Mouse (Mus musculus): ENCODE results near the gene Rasl11b.

Rasl11b gene

GRCm38 (mm10) chr5:74194841-74195613, at the start of gene Rasl11b:
TSS of gene Rasl11b (plus strand) at chr5:74195286.
- DNase-seq (ENCODE audit: low read depth) = no peak

- DNase-seq (ENCODE audit: low read depth) = no peak
Observed at GRCm38 (mm10) chr5:74147631-74148030, 47.5 kb upstream of the Rasl11b start.

- no peak for DNase-seq (ENCODE audit: low read depth)
Observed at GRCm38 (mm10) chr5:74149975-74150374, 45.1 kb upstream of the Rasl11b start.

- no peak for DNase-seq (ENCODE audit: low read depth)
Observed at GRCm38 (mm10) chr5:74151774-74152173, 43.3 kb upstream of the Rasl11b start.

GRCm38 (mm10) chr5:74155860-74156351, 39.2 kb upstream of the Rasl11b start:
- no peak for DNase-seq (ENCODE audit: low read depth)

- no peak for DNase-seq (ENCODE audit: low read depth)
Observed at GRCm38 (mm10) chr5:74158929-74159632, 36.0 kb upstream of the Rasl11b start.

GRCm38 (mm10) chr5:74159906-74160305, 35.2 kb upstream of the Rasl11b start:
- peak; percentile 49 for DNase-seq (ENCODE audit: low read depth)

GRCm38 (mm10) chr5:74160349-74160748, 34.7 kb upstream of the Rasl11b start:
- DNase-seq (ENCODE audit: low read depth) = no peak

- no peak for DNase-seq (ENCODE audit: low read depth)
Observed at GRCm38 (mm10) chr5:74161297-74161926, 33.7 kb upstream of the Rasl11b start.

GRCm38 (mm10) chr5:74162013-74162412, 33.1 kb upstream of the Rasl11b start:
- DNase-seq (ENCODE audit: low read depth) = no peak

- no peak for DNase-seq (ENCODE audit: low read depth)
Observed at GRCm38 (mm10) chr5:74163141-74163540, 31.9 kb upstream of the Rasl11b start.

- no peak for DNase-seq (ENCODE audit: low read depth)
Observed at GRCm38 (mm10) chr5:74164547-74164946, 30.5 kb upstream of the Rasl11b start.

- no peak for DNase-seq (ENCODE audit: low read depth)
Observed at GRCm38 (mm10) chr5:74166642-74167041, 28.4 kb upstream of the Rasl11b start.

- DNase-seq (ENCODE audit: low read depth) = no peak
Observed at GRCm38 (mm10) chr5:74168085-74168484, 27.0 kb upstream of the Rasl11b start.

- no peak for DNase-seq (ENCODE audit: low read depth)
Observed at GRCm38 (mm10) chr5:74171768-74172167, 23.3 kb upstream of the Rasl11b start.

GRCm38 (mm10) chr5:74172208-74172607, 22.9 kb upstream of the Rasl11b start:
- DNase-seq (ENCODE audit: low read depth) = no peak

GRCm38 (mm10) chr5:74173162-74173844, 21.8 kb upstream of the Rasl11b start:
- DNase-seq (ENCODE audit: low read depth) = peak; percentile 48

- peak; percentile 64 for DNase-seq (ENCODE audit: low read depth)
Observed at GRCm38 (mm10) chr5:74175526-74176270, 19.4 kb upstream of the Rasl11b start.

- DNase-seq (ENCODE audit: low read depth) = no peak
Observed at GRCm38 (mm10) chr5:74180216-74180615, 14.9 kb upstream of the Rasl11b start.

- DNase-seq (ENCODE audit: low read depth) = no peak
Observed at GRCm38 (mm10) chr5:74183118-74183517, 12.0 kb upstream of the Rasl11b start.

GRCm38 (mm10) chr5:74184607-74185006, 10.5 kb upstream of the Rasl11b start:
- no peak for DNase-seq (ENCODE audit: low read depth)
